Mouse (Mus musculus) CH12.LX (cell line): ENCODE results near the gene Scp2.

ENCODE experiments used
- CTCF ChIP-seq, 2 experiments: IDR thresholded peaks in 1 of 2; conservative IDR thresholded peaks in 1 of 2; 2 replicates each; pipeline ENCODE4 v1.5.1; 2011 to 2012; ENCODE audit warnings: low read depth in 2 of 2, low read length in 2 of 2, improper control_type of control experiment in 1 of 2, inconsistent platforms in 1 of 2, mild to moderate bottlenecking in 1 of 2, moderate library complexity in 1 of 2
- POLR2A ChIP-seq: IDR thresholded peaks from 2 replicates; pipeline ENCODE4 v1.6.1; 2011; ENCODE audit warnings: low read depth, mild to moderate bottlenecking, improper control_type of control experiment, low read length

DNA sequence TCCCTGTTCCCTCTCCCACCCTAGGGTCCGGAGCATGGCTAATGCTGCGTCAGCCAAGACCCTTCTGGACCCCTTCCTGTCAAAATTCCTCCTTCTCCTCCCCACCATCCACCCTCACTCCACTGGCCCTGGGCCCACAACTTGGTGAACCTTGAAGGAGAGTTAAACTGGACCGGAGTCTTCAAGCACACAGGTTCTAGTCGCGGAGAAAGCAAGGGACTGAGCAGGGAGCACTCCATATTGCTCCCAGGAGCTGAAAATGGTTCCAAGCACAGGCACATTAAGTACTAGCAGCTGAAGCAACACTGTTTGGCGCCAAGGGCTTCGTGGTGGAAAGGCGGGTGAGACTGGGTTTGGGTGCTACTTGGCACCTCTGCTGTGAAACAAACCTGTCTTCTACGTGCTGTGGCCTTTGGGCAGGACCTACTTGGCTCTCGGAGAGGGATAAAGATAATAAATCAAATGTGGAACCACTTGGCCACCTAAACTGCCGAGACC lies 112.4 kb downstream of the Scp2 start:
- no peak for TF ChIP-seq CTCF (conservative IDR thresholded peaks at IDR 0.05 in 1 of 2, IDR thresholded peaks at IDR 0.05 in 1 of 2; ENCODE audit: low read depth in 2 of 2, low read length in 2 of 2)
- TF ChIP-seq POLR2A: no peak
